In the genomic region with DNA sequence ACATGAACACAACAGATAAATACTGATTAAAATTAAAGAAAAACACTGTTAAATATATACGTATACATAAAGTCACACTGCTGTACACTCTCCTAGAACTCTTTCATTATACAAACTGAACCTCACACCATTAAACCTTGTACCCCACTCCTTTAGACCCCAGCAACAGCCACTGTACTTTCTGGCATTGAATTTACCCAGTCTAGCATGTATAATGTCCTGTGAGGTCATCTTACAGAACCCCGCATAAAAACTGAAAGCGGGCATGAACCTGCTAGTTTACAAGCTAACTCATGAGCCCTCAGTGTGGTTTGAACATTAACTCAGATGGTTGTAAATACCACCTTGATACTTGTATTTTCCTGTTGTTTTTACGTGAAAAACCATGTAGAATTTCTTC, we compare ENCODE assay signal across 22 mouse cellular contexts.
A peak's percentile ranks its signal among the peaks of the same experiment; 100 is the strongest.
DNase-seq lines count a peak whose midpoint lies in the region; ATAC-seq and TF ChIP-seq lines count a peak whose summit lies in the region.
"Had no signal": no experiment of that assay in that cellular context is flagged by ENCODE, and none has a peak within 500 bp of the region (broad histone marks: within the 10 kb centered on the region; RNA-seq: fewer than 3 reads in every experiment).

No protein-coding gene starts in this region.

- no peak for DNase-seq in kidney, adult 2 months
- DNase-seq in retina, embryonic 14.5 days (ENCODE audit: low spot score), result peak; percentile 57
- no peak for DNase-seq in Muller cell, postnatal 12 days (ENCODE audit: inconsistent ontology term)
- DNase-seq: adrenal gland, adult 8-10 months; adrenal gland, postnatal 25 days; cerebellum, adult 18-20 months; cerebellum, adult 9-10 months; cerebellum, postnatal 14 days; gastrocnemius, postnatal 25 days; heart, adult 18-20 months; heart, postnatal 14 days; heart, postnatal 4 days had no signal

- H3K9me3 ChIP-seq in forebrain, embryonic 13.5 days (replicated peaks), result no peaks in the 10 kb centered on the region
- H3K9me3 ChIP-seq in forebrain, embryonic 15.5 days, result no peaks in the 10 kb centered on the region
- no peaks in the 10 kb centered on the region for H3K9me3 ChIP-seq in kidney, embryonic 16.5 days (ENCODE audit: low read length)
- H3K9me3 ChIP-seq: heart, embryonic 13.5 days had no signal

- no peak for TF ChIP-seq CTCF in kidney, adult 2 months (conservative IDR thresholded peaks at IDR 0.05; ENCODE audit: insufficient read depth, insufficient read length, low read depth, low read length)

- H3K4me1 ChIP-seq in forebrain, embryonic 13.5 days, result peaks cover 10% of the 10 kb centered on the region; the same call in 1 of the 2 replicates
- no peaks in the 10 kb centered on the region for H3K4me1 ChIP-seq in forebrain, embryonic 15.5 days
- peaks cover 2% of the 10 kb centered on the region; the same call in 1 of the 2 replicates for H3K4me1 ChIP-seq in kidney, embryonic 16.5 days (ENCODE audit: insufficient read depth, low read length)
- H3K4me1 ChIP-seq in kidney, adult 2 months (ENCODE audit: control insufficient read depth, insufficient read depth, low read length), result no peaks in the 10 kb centered on the region
- H3K4me1 ChIP-seq: heart, embryonic 13.5 days had no signal

- H3K9ac ChIP-seq in forebrain, embryonic 13.5 days, result no peak overlapping the region
- no peak overlapping the region for H3K9ac ChIP-seq in forebrain, embryonic 15.5 days (replicated peaks)
- H3K9ac ChIP-seq in kidney, embryonic 16.5 days (replicated peaks; ENCODE audit: low read length), result no peak overlapping the region
- H3K9ac ChIP-seq: heart, embryonic 13.5 days; hindbrain, embryonic 14.5 days had no signal

- H3K4me2 ChIP-seq in forebrain, embryonic 13.5 days, result no peak overlapping the region
- no peak overlapping the region for H3K4me2 ChIP-seq in forebrain, embryonic 15.5 days (replicated peaks)
- H3K4me2 ChIP-seq in kidney, embryonic 16.5 days (replicated peaks; ENCODE audit: low read depth, low read length), result no peak overlapping the region
- H3K4me2 ChIP-seq: heart, embryonic 13.5 days; hindbrain, embryonic 14.5 days had no signal

- TF ChIP-seq POLR2A in kidney, adult 2 months (IDR thresholded peaks at IDR 0.05; ENCODE audit: low read depth, low read length), result no peak

- H3K27ac ChIP-seq in forebrain, embryonic 13.5 days, result no peak overlapping the region
- no peak overlapping the region for H3K27ac ChIP-seq in forebrain, embryonic 15.5 days (replicated peaks)
- H3K27ac ChIP-seq in kidney, embryonic 16.5 days (ENCODE audit: low read length), result peak overlapping the region; percentile 19; the same call in 1 of the 2 replicates
- no peak overlapping the region for H3K27ac ChIP-seq in kidney, adult 2 months (ENCODE audit: insufficient read depth, low read depth, low read length)
- H3K27ac ChIP-seq: heart, embryonic 13.5 days; hindbrain, embryonic 14.5 days; hindbrain, postnatal 0 days had no signal

- no peak overlapping the region for H3K4me3 ChIP-seq in forebrain, embryonic 13.5 days
- H3K4me3 ChIP-seq in forebrain, embryonic 15.5 days, result no peak overlapping the region
- H3K4me3 ChIP-seq in kidney, embryonic 16.5 days (ENCODE audit: low read length), result no peak overlapping the region
- H3K4me3 ChIP-seq in kidney, adult 2 months (ENCODE audit: insufficient read depth, low read depth, low read length), result no peak overlapping the region
- H3K4me3 ChIP-seq: heart, embryonic 13.5 days had no signal

- 0 out of 2 replicates have a peak, but pooled peaks have one; percentile 41 for ATAC-seq in forebrain, embryonic 13.5 days
- no peak for ATAC-seq in forebrain, embryonic 15.5 days (replicated peaks)
- no peak for ATAC-seq in kidney, embryonic 16.5 days (ENCODE audit: low FRiP score, low TSS enrichment)
- ATAC-seq: activated CD4-positive, CD25-positive, alpha-beta regulatory T cell, adult 4 months; CD4-positive, CD25-positive, alpha-beta regulatory T cell, adult 4 months; hindbrain, postnatal 0 days; inflammation-experienced regulatory T-cells, adult 6 months; intestine, embryonic 16.5 days had no signal

- no peaks in the 10 kb centered on the region for H3K27me3 ChIP-seq in forebrain, embryonic 13.5 days
- no peaks in the 10 kb centered on the region for H3K27me3 ChIP-seq in forebrain, embryonic 15.5 days
- H3K27me3 ChIP-seq in kidney, embryonic 16.5 days (ENCODE audit: insufficient read depth, low read length), result no peaks in the 10 kb centered on the region
- H3K27me3 ChIP-seq in kidney, adult 2 months (replicated peaks; ENCODE audit: control insufficient read depth, insufficient read depth, low read length), result no peaks in the 10 kb centered on the region
- H3K27me3 ChIP-seq: heart, embryonic 13.5 days had no signal

- peaks cover 3% of the 10 kb centered on the region; the same call in 1 of the 2 replicates for H3K36me3 ChIP-seq in forebrain, embryonic 13.5 days (ENCODE audit: poor library complexity, severe bottlenecking)
- H3K36me3 ChIP-seq in forebrain, embryonic 15.5 days, result no peaks in the 10 kb centered on the region
- peaks cover 16% of the 10 kb centered on the region for H3K36me3 ChIP-seq in kidney, embryonic 16.5 days (ENCODE audit: insufficient read depth, low read length)
- H3K36me3 ChIP-seq in kidney, adult 2 months (ENCODE audit: control insufficient read depth, insufficient read depth, low read length), result peaks cover 1% of the 10 kb centered on the region

- 59% methylated on average over 4 of the region's 4 CpGs for WGBS in forebrain, embryonic 13.5 days
- WGBS in forebrain, embryonic 15.5 days, result 41% methylated on average over 4 of the region's 4 CpGs
- 74% methylated on average over 4 of the region's 4 CpGs for WGBS in kidney, embryonic 16.5 days
- WGBS in kidney, adult 2 months, result 61% methylated on average over 4 of the region's 4 CpGs
